30 mouse cellular contexts compared by ENCODE assay signal in the genomic region with DNA sequence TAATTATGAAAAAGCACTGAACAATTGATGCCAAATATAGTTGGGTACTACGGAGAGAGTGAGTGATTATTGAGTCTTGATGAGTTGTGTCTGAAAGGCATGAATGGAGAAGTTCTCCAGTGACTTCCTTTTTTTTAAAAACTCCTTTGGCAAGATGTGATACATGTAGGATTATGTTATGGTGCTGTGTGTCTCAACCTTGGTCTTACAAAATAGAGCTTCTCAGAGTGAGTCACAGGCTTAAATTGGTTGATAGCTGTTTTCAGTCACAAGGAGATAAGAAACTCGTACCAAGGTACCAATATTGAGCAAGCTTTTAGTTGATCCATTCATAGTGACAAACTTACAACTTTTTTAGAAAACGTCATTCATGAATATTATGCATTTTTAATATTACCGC.
A peak's percentile ranks its signal among the peaks of the same experiment; 100 is the strongest.
DNase-seq lines count a peak whose midpoint lies in the region; ATAC-seq and TF ChIP-seq lines count a peak whose summit lies in the region.
"Had no signal": no experiment of that assay in that cellular context is flagged by ENCODE, and none has a peak within 500 bp of the region (broad histone marks: within the 10 kb centered on the region; RNA-seq: fewer than 3 reads in every experiment).

No protein-coding gene starts in this region.

- TF ChIP-seq EP300 in lung, postnatal 0 days (IDR thresholded peaks at IDR 0.05), result no peak

- H3K36me3 ChIP-seq in lung, postnatal 0 days (ENCODE audit: insufficient read depth, low read length), result no peaks in the 10 kb centered on the region
- no peaks in the 10 kb centered on the region for H3K36me3 ChIP-seq in macrophage (ENCODE audit: inconsistent target)
- H3K36me3 ChIP-seq: heart, embryonic 10.5 days; heart, embryonic 15.5 days; hindbrain, embryonic 12.5 days; intestine, embryonic 15.5 days; limb, embryonic 13.5 days; liver, embryonic 13.5 days; midbrain, embryonic 13.5 days had no signal

- no peak for ATAC-seq in lung, postnatal 0 days
- ATAC-seq: activated CD4-positive, CD25-positive, alpha-beta regulatory T cell, adult 4 months; CD4-positive, CD25-positive, alpha-beta regulatory T cell, adult 4 months; forebrain, embryonic 13.5 days; hindbrain, postnatal 0 days; intestine, embryonic 15.5 days; midbrain, embryonic 13.5 days had no signal

- TF ChIP-seq CTCF in lung, postnatal 0 days (IDR thresholded peaks at IDR 0.05), result no peak
- no peak for TF ChIP-seq CTCF in bone marrow macrophage, adult 2 months (IDR thresholded peaks at IDR 0.05; ENCODE audit: low read depth, low read length)

- no peaks in the 10 kb centered on the region for H3K79me2 ChIP-seq in macrophage (ENCODE audit: inconsistent target)

- TF ChIP-seq POLR2A in bone marrow macrophage, adult 2 months (IDR thresholded peaks at IDR 0.05; ENCODE audit: borderline replicate concordance, low read depth, low read length), result no peak

- H3K4me2 ChIP-seq in lung, postnatal 0 days (replicated peaks; ENCODE audit: low read depth, low read length), result no peak overlapping the region
- H3K4me2 ChIP-seq: forebrain, embryonic 13.5 days; heart, embryonic 15.5 days; hindbrain, embryonic 12.5 days; intestine, embryonic 15.5 days; limb, embryonic 13.5 days; liver, embryonic 13.5 days; lung, embryonic 14.5 days; midbrain, embryonic 13.5 days had no signal

- H3K27me3 ChIP-seq in lung, postnatal 0 days (replicated peaks; ENCODE audit: insufficient read depth, low read length), result no peaks in the 10 kb centered on the region
- H3K27me3 ChIP-seq: forebrain, embryonic 13.5 days; heart, embryonic 15.5 days; hindbrain, embryonic 12.5 days; intestine, embryonic 15.5 days; limb, embryonic 13.5 days; liver, embryonic 13.5 days; midbrain, embryonic 13.5 days had no signal

- 81% methylated on average over 4 of the region's 4 CpGs for WGBS in lung, postnatal 0 days
- WGBS in macrophage (ENCODE audit: missing documents), result 36% methylated on average over 4 of the region's 4 CpGs

- no peaks in the 10 kb centered on the region for H3K9me3 ChIP-seq in lung, postnatal 0 days (ENCODE audit: low read length)
- H3K9me3 ChIP-seq: forebrain, embryonic 13.5 days; heart, embryonic 10.5 days; heart, embryonic 15.5 days; hindbrain, embryonic 12.5 days; intestine, embryonic 15.5 days; limb, embryonic 13.5 days; liver, embryonic 13.5 days; midbrain, embryonic 13.5 days had no signal

- H3K4me1 ChIP-seq in lung, postnatal 0 days (ENCODE audit: insufficient read depth, low read depth, low read length), result no peaks in the 10 kb centered on the region
- H3K4me1 ChIP-seq in bone marrow macrophage, adult 2 months (ENCODE audit: control insufficient read depth, insufficient read depth, low read length), result peaks cover 21% of the 10 kb centered on the region
- H3K4me1 ChIP-seq: forebrain, embryonic 13.5 days; heart, embryonic 10.5 days; heart, embryonic 15.5 days; hindbrain, embryonic 12.5 days; intestine, embryonic 15.5 days; limb, embryonic 13.5 days; liver, embryonic 13.5 days; midbrain, embryonic 13.5 days had no signal

- no peak overlapping the region for H3K27ac ChIP-seq in lung, postnatal 0 days (ENCODE audit: low read length)
- peak overlapping the region; percentile 77 for H3K27ac ChIP-seq in bone marrow macrophage, adult 2 months (ENCODE audit: insufficient read depth, low read depth, low read length)
- H3K27ac ChIP-seq in macrophage, result peak overlapping the region; percentile 24
- H3K27ac ChIP-seq: forebrain, embryonic 13.5 days; heart, embryonic 10.5 days; heart, embryonic 15.5 days; hindbrain, embryonic 12.5 days; hindbrain, postnatal 0 days; intestine, embryonic 15.5 days; layer of hippocampus, adult 2 months; limb, embryonic 13.5 days; liver, embryonic 13.5 days; midbrain, embryonic 13.5 days had no signal

- H3K4me3 ChIP-seq in lung, postnatal 0 days (ENCODE audit: low read depth, low read length), result no peak overlapping the region
- no peak overlapping the region for H3K4me3 ChIP-seq in bone marrow macrophage, adult 2 months (ENCODE audit: insufficient read depth, low read length)
- H3K4me3 ChIP-seq in macrophage (ENCODE audit: inconsistent target), result no peak overlapping the region
- H3K4me3 ChIP-seq: forebrain, embryonic 13.5 days; heart, embryonic 10.5 days; heart, embryonic 15.5 days; hindbrain, embryonic 12.5 days; intestine, embryonic 15.5 days; layer of hippocampus, adult 2 months; limb, embryonic 13.5 days; liver, embryonic 13.5 days; midbrain, embryonic 13.5 days had no signal

- H3K9ac ChIP-seq in lung, postnatal 0 days (replicated peaks; ENCODE audit: low read depth), result no peak overlapping the region
- H3K9ac ChIP-seq: forebrain, embryonic 13.5 days; heart, embryonic 15.5 days; hindbrain, embryonic 12.5 days; intestine, embryonic 15.5 days; limb, embryonic 13.5 days; liver, embryonic 13.5 days; lung, embryonic 14.5 days; midbrain, embryonic 13.5 days had no signal

- peak; percentile 18 for DNase-seq in lung, postnatal 0 days (ENCODE audit: low spot score)
- no peak for DNase-seq in lung, postnatal 14 days
- no peak for DNase-seq in embryo, embryonic 9.5 days (ENCODE audit: extremely low spot score)
- DNase-seq in cerebellum, postnatal 4 days (ENCODE audit: low spot score in 2 of 2), result no peak
- DNase-seq in adrenal gland, adult 2 months, result no peak
- DNase-seq: adrenal gland, postnatal 10 days; cerebellum, adult 11-12 months; cerebellum, postnatal 10 days; gastrocnemius, postnatal 10 days; kidney, adult 2 months; kidney, postnatal 36 days; liver, embryonic 13.5 days; lung, embryonic 14.5 days; retina, postnatal 1 day; right cerebral cortex, postnatal 14 days; thymus, adult 18-20 months; thymus, postnatal 36 days had no signal
